Mouse (Mus musculus): ENCODE results near the gene Brcc3.

Gene Brcc3

GRCm38 (mm10) chrX:75415936-75416785, at the start of gene Brcc3, which contains the start of the genes Cmc4 and Mtcp1:
TSS of gene Brcc3 (plus strand) at chrX:75416628.
TSS of gene Cmc4 (minus strand) at chrX:75416584.
TSS of gene Mtcp1 (minus strand) at chrX:75416588.
- DNase-seq (ENCODE audit: low spot score): peak; percentile 72

- DNase-seq (ENCODE audit: low spot score): no peak
Measured at GRCm38 (mm10) chrX:75370197-75370596, 46.2 kb upstream of the Brcc3 start.

- no peak for DNase-seq (ENCODE audit: low spot score)
Measured at GRCm38 (mm10) chrX:75372666-75373425, 43.6 kb upstream of the Brcc3 start.

- DNase-seq (ENCODE audit: low spot score): no peak
Measured at GRCm38 (mm10) chrX:75376815-75377214, 39.6 kb upstream of the Brcc3 start.

GRCm38 (mm10) chrX:75381176-75381575, 35.3 kb upstream of the Brcc3 start:
- DNase-seq (ENCODE audit: low spot score): no peak

- DNase-seq (ENCODE audit: low spot score): no peak
Measured at GRCm38 (mm10) chrX:75381699-75382098, 34.7 kb upstream of the Brcc3 start.

- DNase-seq (ENCODE audit: low spot score): peak; percentile 25
Measured at GRCm38 (mm10) chrX:75382195-75382771, 34.1 kb upstream of the Brcc3 start, which contains the start of the genes Fundc2 and F8. TSS of gene Fundc2 (plus strand) at chrX:75382399. TSS of gene F8 (minus strand) at chrX:75382615.

- DNase-seq (ENCODE audit: low spot score): no peak
Measured at GRCm38 (mm10) chrX:75399471-75399870, 17.0 kb upstream of the Brcc3 start.

- no peak for DNase-seq (ENCODE audit: low spot score)
Measured at GRCm38 (mm10) chrX:75402668-75403067, 13.8 kb upstream of the Brcc3 start.

- DNase-seq (ENCODE audit: low spot score): no peak
Measured at GRCm38 (mm10) chrX:75403350-75403749, 13.1 kb upstream of the Brcc3 start.

- no peak for DNase-seq (ENCODE audit: low spot score)
Measured at GRCm38 (mm10) chrX:75409711-75410110, 6.7 kb upstream of the Brcc3 start.

- DNase-seq (ENCODE audit: low spot score): no peak
Measured at GRCm38 (mm10) chrX:75454597-75454996, 38.2 kb downstream of the Brcc3 start.

- peak; percentile 22 for DNase-seq (ENCODE audit: low spot score)
Measured at GRCm38 (mm10) chrX:75475182-75475644, 58.8 kb downstream of the Brcc3 start.

GRCm38 (mm10) chrX:75489886-75490285, 73.5 kb downstream of the Brcc3 start:
- DNase-seq (ENCODE audit: low spot score): no peak
